Mouse (Mus musculus) heart, embryonic 10.5 days (tissue): ENCODE data around the gene Atp6v1fnb. TPM values are rescaled to one million over a fixed set of nuclear protein-coding genes. Genes with fewer than 3 reads are reported as not detected.

Source experiments
- DNase-seq: peaks from one replicate; pipeline ENCODE4 v3.0.0-alpha.2; 2017; ENCODE audit warnings: low spot score
- H3K27ac ChIP-seq: fragments of 300-500 bp; sonication (generic); 2 replicates; pipeline ENCODE4 v1.5.1; 2016; ENCODE audit warnings: mild to moderate bottlenecking
- H3K27me3 ChIP-seq: fragments of 300-500 bp; sonication (generic); 2 replicates; pipeline ENCODE4 v1.6.1; 2016; ENCODE audit warnings: mild to moderate bottlenecking; ENCODE audit not compliant: poor library complexity, insufficient read depth, severe bottlenecking
- H3K36me3 ChIP-seq: fragments of 300-500 bp; sonication (generic); 2 replicates; pipeline ENCODE4 v1.6.1; 2016; ENCODE audit warnings: mild to moderate bottlenecking, moderate library complexity
- H3K4me1 ChIP-seq: fragments of 300-500 bp; sonication (generic); 2 replicates; pipeline ENCODE4 v1.6.1; 2016; ENCODE audit warnings: mild to moderate bottlenecking
- H3K4me3 ChIP-seq: fragments of 300-500 bp; sonication (generic); 2 replicates; pipeline ENCODE4 v1.5.1; 2016; ENCODE audit warnings: mild to moderate bottlenecking, moderate library complexity
- H3K9me3 ChIP-seq: fragments of 300-500 bp; sonication (generic); 2 replicates; pipeline ENCODE4 v1.6.1; 2016; ENCODE audit warnings: mild to moderate bottlenecking, moderate library complexity
- WGBS: fragments of 180-500 bp; shearing (Covaris S2); methylation state at CpG from one replicate; pipeline ENCODE4 v1.1.7; 2016; 5-methylcytosine and 5-hydroxymethylcytosine counted together
- polyA plus RNA-seq: library from polyadenylated mRNA; unstranded; fragments of >200 nt; fragmentation: Nextera tagmentation; extraction: Ambion mirVana; gene quantifications from 2 replicates; pipeline ENCODE4 v1.2.1, GENCODE M21; 2016

Gene Atp6v1fnb
- polyA plus RNA-seq, 1 experiment from 2014 or later = not detected

DNA sequence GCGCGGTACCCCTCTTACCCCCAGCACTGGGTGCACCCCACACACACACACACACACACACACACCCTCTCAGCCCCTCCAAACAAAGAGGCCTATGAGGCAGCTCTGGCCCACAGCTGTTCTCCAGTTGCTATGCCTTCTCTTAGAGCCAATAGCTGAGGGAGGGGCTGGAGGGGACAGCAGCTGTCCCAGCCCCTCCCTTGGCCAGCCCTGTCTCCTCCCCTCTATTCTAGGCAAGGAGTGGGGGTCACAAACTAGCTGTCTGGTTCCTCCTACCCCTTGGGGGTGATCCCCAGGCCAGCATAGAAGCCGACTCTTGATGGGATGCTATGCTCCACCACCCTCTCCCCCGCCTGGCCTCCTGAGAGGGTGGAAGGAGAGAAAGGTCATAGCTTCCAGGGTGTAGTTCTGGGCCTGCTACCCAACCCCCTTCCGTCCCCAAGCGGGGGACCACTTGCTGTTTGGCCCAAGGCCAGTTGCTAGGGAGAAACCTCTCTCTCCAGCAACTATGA lies 35.2 kb upstream of the Atp6v1fnb start:
- no peaks in the 10 kb centered on the region for H3K9me3 ChIP-seq
- peaks cover 37% of the 10 kb centered on the region for H3K36me3 ChIP-seq
- peak overlapping the region; percentile 74 for H3K4me3 ChIP-seq
- H3K27ac ChIP-seq = peak overlapping the region; percentile 93
- peaks cover 22% of the 10 kb centered on the region for H3K27me3 ChIP-seq
- DNase-seq = no peak
- peaks cover 64% of the 10 kb centered on the region for H3K4me1 ChIP-seq
- 1% methylated on average over 6 of the region's 6 CpGs for WGBS

GRCm38 (mm10) chr6:29436461-29436934 lies 34.7 kb upstream of the Atp6v1fnb start:
- Histone ChIP-seq H3K27me3 (peaks cover 21% of the 10 kb centered on the region), H3K9me3 (no peaks in the 10 kb centered on the region), H3K4me3 (peak overlapping the region; percentile 74), H3K27ac (peak overlapping the region; percentile 93), H3K36me3 (peaks cover 42% of the 10 kb centered on the region), H3K4me1 (peaks cover 59% of the 10 kb centered on the region)
- WGBS = 6% methylated on average over 11 of the region's 11 CpGs
- DNase-seq = no peak

- Histone ChIP-seq H3K36me3 (peaks cover 70% of the 10 kb centered on the region), H3K9me3 (no peaks in the 10 kb centered on the region), H3K4me1 (peaks cover 34% of the 10 kb centered on the region), H3K27ac (no peak overlapping the region), H3K4me3 (no peak overlapping the region), H3K27me3 (peaks cover 2% of the 10 kb centered on the region)
- no peak for DNase-seq
- 77% methylated on average over 4 of the region's 4 CpGs for WGBS
These were observed 32.0 kb upstream of the Atp6v1fnb start for GRCm38 (mm10) chr6:29439251-29439650.

- Histone ChIP-seq H3K36me3 (peaks cover 75% of the 10 kb centered on the region), H3K9me3 (no peaks in the 10 kb centered on the region), H3K27me3 (no peaks in the 10 kb centered on the region), H3K4me1 (peaks cover 29% of the 10 kb centered on the region), H3K4me3 (no peak overlapping the region), H3K27ac (no peak overlapping the region)
- DNase-seq = no peak
- 82% methylated on average over 6 of the region's 6 CpGs for WGBS
These were observed 31.4 kb upstream of the Atp6v1fnb start for GRCm38 (mm10) chr6:29439789-29440188.

DNA sequence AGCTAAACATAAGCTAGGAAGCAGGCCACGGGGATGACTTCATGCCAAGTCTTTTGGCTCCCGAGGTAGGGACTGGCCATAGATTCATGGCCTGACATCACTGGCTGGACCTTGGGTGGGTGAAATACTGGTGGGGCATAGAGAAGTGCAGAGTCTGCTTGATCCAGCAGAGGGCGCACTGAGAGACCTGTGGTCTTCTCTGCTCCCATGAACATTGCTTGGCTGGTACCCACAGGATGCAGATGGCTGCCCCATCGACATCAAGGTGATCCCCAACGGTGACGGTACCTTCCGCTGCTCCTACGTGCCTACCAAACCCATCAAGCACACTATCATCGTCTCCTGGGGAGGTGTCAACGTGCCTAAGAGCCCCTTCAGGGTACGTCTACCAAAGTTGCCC lies 26.5 kb upstream of the Atp6v1fnb start:
- no peaks in the 10 kb centered on the region for H3K27me3 ChIP-seq
- H3K4me1 ChIP-seq = peaks cover 3% of the 10 kb centered on the region; the same call in 1 of the 2 replicates
- no peak overlapping the region for H3K4me3 ChIP-seq
- peaks cover 99% of the 10 kb centered on the region for H3K36me3 ChIP-seq
- H3K27ac ChIP-seq = no peak overlapping the region
- WGBS = 72% methylated on average over 11 of the region's 11 CpGs
- no peaks in the 10 kb centered on the region for H3K9me3 ChIP-seq
- DNase-seq = no peak

DNA sequence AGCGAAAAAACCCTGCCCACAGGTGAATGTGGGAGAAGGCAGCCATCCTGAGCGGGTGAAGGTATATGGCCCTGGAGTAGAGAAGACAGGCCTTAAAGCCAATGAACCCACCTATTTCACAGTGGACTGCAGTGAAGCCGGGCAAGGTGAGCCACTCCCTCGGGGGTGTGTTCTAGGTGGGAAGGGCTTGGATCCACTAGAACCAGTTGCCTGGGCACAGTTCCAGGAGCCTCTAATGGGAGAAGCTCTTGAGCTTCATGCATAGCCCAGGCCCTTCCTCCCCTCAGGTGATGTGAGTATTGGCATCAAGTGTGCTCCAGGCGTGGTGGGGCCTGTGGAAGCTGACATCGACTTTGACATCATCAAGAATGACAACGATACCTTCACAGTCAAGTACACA lies 25.9 kb upstream of the Atp6v1fnb start:
- Histone ChIP-seq H3K27ac (no peak overlapping the region), H3K4me3 (no peak overlapping the region), H3K36me3 (peaks cover 99% of the 10 kb centered on the region), H3K27me3 (no peaks in the 10 kb centered on the region), H3K9me3 (no peaks in the 10 kb centered on the region), H3K4me1 (peaks cover 2% of the 10 kb centered on the region; the same call in 1 of the 2 replicates)
- WGBS = 91% methylated on average over 7 of the region's 7 CpGs
- no peak for DNase-seq

GRCm38 (mm10) chr6:29449858-29450257 lies 21.4 kb upstream of the Atp6v1fnb start:
- H3K27me3 ChIP-seq = no peaks in the 10 kb centered on the region
- H3K36me3 ChIP-seq = peaks cover 98% of the 10 kb centered on the region
- H3K4me1 ChIP-seq = no peaks in the 10 kb centered on the region
- no peak overlapping the region for H3K27ac ChIP-seq
- H3K9me3 ChIP-seq = no peaks in the 10 kb centered on the region
- no peak for DNase-seq
- no peak overlapping the region for H3K4me3 ChIP-seq
- 36% methylated on average over 4 of the region's 4 CpGs for WGBS

DNA sequence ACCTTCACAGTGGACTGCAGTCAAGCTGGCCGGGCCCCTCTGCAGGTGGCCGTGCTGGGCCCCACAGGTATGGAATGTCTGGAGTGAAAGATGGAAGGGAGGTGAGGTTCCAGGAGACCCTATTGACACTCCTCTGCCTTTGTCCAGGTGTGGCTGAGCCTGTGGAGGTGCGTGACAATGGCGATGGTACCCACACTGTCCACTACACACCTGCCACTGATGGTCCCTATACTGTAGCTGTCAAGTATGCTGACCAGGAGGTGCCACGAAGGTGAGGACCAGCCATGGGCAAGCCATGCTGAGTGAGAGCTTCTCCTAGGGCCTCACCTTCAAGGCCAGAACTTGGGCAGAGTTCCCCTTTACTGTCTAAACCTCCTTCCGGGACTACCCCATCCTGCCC lies 20.6 kb upstream of the Atp6v1fnb start:
- H3K27ac ChIP-seq = no peak overlapping the region
- H3K4me3 ChIP-seq = no peak overlapping the region
- peaks cover 98% of the 10 kb centered on the region for H3K36me3 ChIP-seq
- no peak for DNase-seq
- 97% methylated on average over 6 of the region's 6 CpGs for WGBS
- H3K9me3 ChIP-seq = no peaks in the 10 kb centered on the region
- no peaks in the 10 kb centered on the region for H3K4me1 ChIP-seq
- H3K27me3 ChIP-seq = no peaks in the 10 kb centered on the region

- H3K9me3 ChIP-seq = no peaks in the 10 kb centered on the region
- DNase-seq = no peak
- no peak overlapping the region for H3K27ac ChIP-seq
- peaks cover 50% of the 10 kb centered on the region for H3K36me3 ChIP-seq
- 58% methylated on average over 7 of the region's 7 CpGs for WGBS
- no peaks in the 10 kb centered on the region for H3K27me3 ChIP-seq
- H3K4me1 ChIP-seq = no peaks in the 10 kb centered on the region
- no peak overlapping the region for H3K4me3 ChIP-seq
These were observed 9.7 kb upstream of the Atp6v1fnb start for GRCm38 (mm10) chr6:29461502-29461901.

DNA sequence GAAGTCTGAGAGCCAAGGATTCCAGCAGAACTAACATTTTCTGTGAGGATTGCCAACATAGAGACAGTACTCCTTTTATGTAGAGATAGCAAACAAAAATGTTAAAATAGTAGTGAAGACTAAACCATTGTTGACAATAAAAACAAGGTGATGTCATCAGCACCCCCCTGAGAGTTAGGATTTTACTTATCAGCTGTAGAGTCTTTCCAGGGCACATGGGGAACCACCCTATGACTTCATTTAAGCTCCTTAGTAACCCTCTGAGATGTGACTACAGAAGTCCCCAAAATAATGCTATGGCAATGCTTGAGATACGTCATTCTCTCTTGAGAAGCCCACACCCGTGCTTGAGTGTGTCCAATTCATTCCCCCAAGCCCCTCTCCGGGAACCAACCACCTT lies 7.8 kb upstream of the Atp6v1fnb start:
- H3K27me3 ChIP-seq = no peaks in the 10 kb centered on the region
- peaks cover 31% of the 10 kb centered on the region for H3K36me3 ChIP-seq
- no peaks in the 10 kb centered on the region for H3K9me3 ChIP-seq
- peaks cover 2% of the 10 kb centered on the region for H3K4me1 ChIP-seq
- no peak for DNase-seq
- 64% methylated on average over 3 of the region's 3 CpGs for WGBS
- H3K27ac ChIP-seq = no peak overlapping the region
- no peak overlapping the region for H3K4me3 ChIP-seq

- Histone ChIP-seq H3K27me3 (no peaks in the 10 kb centered on the region; the same call in 1 of the 2 replicates), H3K27ac (peak within 1 kb of the TSS; percentile 86), H3K4me3 (peak within 1 kb of the TSS; percentile 81), H3K9me3 (no peaks in the 10 kb centered on the region), H3K36me3 (peaks cover 25% of the 10 kb centered on the region), H3K4me1 (peaks cover 11% of the 10 kb centered on the region)
- peak; percentile 98 for DNase-seq
- whole genome bisulfite sequencing = under 1% methylated on average over 39 of the region's 39 CpGs
These were observed 3.5 kb upstream of the Atp6v1fnb start, which contains the start of gene Atp6v1f for GRCm38 (mm10) chr6:29467583-29468354. Atp6v1f (plus strand) TSS chr6:29467718.

- no peak for DNase-seq
- no peaks in the 10 kb centered on the region; the same call in 1 of the 2 replicates for H3K27me3 ChIP-seq
- H3K36me3 ChIP-seq = peaks cover 25% of the 10 kb centered on the region
- peak overlapping the region; percentile 86; the same call in 1 of the 2 replicates for H3K27ac ChIP-seq
- WGBS = 86% methylated on average over 3 of the region's 3 CpGs
- H3K4me1 ChIP-seq = peaks cover 17% of the 10 kb centered on the region
- no peaks in the 10 kb centered on the region for H3K9me3 ChIP-seq
- peak overlapping the region; percentile 81 for H3K4me3 ChIP-seq
These were observed 2.4 kb upstream of the Atp6v1fnb start for GRCm38 (mm10) chr6:29468851-29469250.

- H3K4me1 ChIP-seq = peaks cover 21% of the 10 kb centered on the region
- peaks cover 22% of the 10 kb centered on the region for H3K27me3 ChIP-seq
- peak overlapping the region; percentile 76 for H3K27ac ChIP-seq
- peak overlapping the region; percentile 66 for H3K4me3 ChIP-seq
- peaks cover 25% of the 10 kb centered on the region for H3K36me3 ChIP-seq
- whole genome bisulfite sequencing = 3% methylated on average over 33 of the region's 33 CpGs
- no peaks in the 10 kb centered on the region for H3K9me3 ChIP-seq
- peak; percentile 95 for DNase-seq
These were observed 2.9 kb downstream of the Atp6v1fnb start for GRCm38 (mm10) chr6:29473941-29474691.
